Mouse (Mus musculus) lung, postnatal 0 days (tissue): ENCODE results near the gene Gapvd1.

Experiments used
- CTCF ChIP-seq: IDR thresholded peaks from 2 replicates; pipeline ENCODE4 v1.5.1; 2016; ENCODE audit warnings: antibody characterized with exemption, mild to moderate bottlenecking
- EP300 ChIP-seq: IDR thresholded peaks from 2 replicates; pipeline ENCODE4 v1.6.1; 2016; ENCODE audit warnings: antibody characterized with exemption, mild to moderate bottlenecking, control low read depth

- TF ChIP-seq CTCF (peak; percentile 32; the same call in 1 of the 2 replicates), EP300 (no peak)
Measured at GRCm38 (mm10) chr2:34627328-34628226, 127.5 kb downstream of the Gapvd1 start.
